Mouse (Mus musculus) left cerebral cortex, adult 18-20 months (tissue): ENCODE results near the gene Sh3gl1. TPM values are rescaled to one million over a fixed set of nuclear protein-coding genes. Genes with fewer than 3 reads are reported as not detected.
"Not testable (repeated sequence)": the region's sequence is repeated elsewhere in the genome, so short reads cannot be mapped to it uniquely, and the experiment has no call there.

Source experiments
- DNase-seq, 2 experiments: peaks; one replicate each; pipeline ENCODE4 v3.0.0; 2021 to 2022; ENCODE audit warnings: low spot score in 2 of 2, mixed read lengths in 1 of 2
- long read RNA-seq, 2 experiments: library from polyadenylated mRNA; stranded (forward); transcript quantifications; one replicate each; pipeline ENCODE4 v2.0.0; 2021
- total RNA-seq, 2 experiments: library from RNA; stranded (reverse); gene quantifications; 2 replicates each; pipeline ENCODE4 v1.2.3; 2021

Sh3gl1 gene
- total RNA-seq: 10 to 100 TPM; 36.4 to 39.3 TPM
- long read RNA-seq, experiment 1, transcript Sh3gl1-201 (10 exons, 2,073 nt): major isoform, 73 of 108 reads
- long read RNA-seq, experiment 1, partial matches to known transcripts: 4 of 108 reads
- long read RNA-seq, experiment 1, other reads (novel, unspliced or antisense): 29 of 108 reads
- long read RNA-seq, experiment 2, transcript Sh3gl1-201 (10 exons, 2,073 nt): major isoform, 56 of 74 reads
- long read RNA-seq, experiment 2, partial matches to known transcripts: 4 of 74 reads
- long read RNA-seq, experiment 2, other reads (novel, unspliced or antisense): 14 of 74 reads

DNA sequence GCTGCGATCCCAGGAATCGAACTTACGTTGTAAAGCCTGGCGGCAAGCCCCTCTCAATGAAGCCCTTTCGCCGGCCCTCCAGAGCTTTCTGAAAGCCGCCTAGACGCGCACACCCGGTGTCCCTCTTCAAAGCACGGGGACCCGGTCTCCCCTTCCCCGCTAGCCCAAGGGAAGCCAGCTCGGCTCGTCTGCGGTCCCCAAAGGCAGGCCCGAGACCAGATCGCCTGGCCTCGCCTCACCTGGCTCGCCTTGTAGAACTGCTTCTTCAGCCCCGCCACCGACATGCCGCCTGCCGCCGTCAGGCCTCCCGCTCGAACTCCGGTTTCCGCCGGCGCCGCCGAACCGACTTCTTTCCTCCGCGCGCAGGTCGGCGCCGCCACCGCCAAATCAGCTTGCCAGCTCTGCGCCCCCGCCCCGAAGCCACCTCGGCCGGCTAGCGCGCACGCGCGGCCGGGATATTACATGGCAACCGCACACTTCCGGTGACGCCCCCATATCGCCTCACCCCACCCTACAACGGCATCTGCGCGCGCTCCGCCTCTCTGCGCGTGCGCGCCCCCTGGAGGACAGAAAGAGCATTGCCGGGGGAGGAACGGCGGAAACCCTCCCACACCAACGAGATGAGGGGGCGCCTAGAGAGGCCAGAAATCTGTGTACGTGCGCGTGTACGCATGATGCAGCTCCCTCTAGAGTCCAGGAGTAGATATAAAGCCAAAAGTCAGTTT, at the start of gene Sh3gl1:
Gene Sh3gl1, minus strand, starts transcription at position 460 of the 725 bp plus-strand sequence.
- DNase-seq: peak; percentile 99 to 100

- DNase-seq: peak in 1 of 2 experiments; percentile 34
These were observed 44.5 kb upstream of the Sh3gl1 start for GRCm38 (mm10) chr17:56080781-56081585.

- peak in 1 of 2 experiments; percentile 18 for DNase-seq
These were observed 43.5 kb upstream of the Sh3gl1 start for GRCm38 (mm10) chr17:56079921-56080320.

- peak; percentile 99 for DNase-seq
These were observed 42.7 kb upstream of the Sh3gl1 start, which contains the start of gene Hdgfl2 for GRCm38 (mm10) chr17:56078880-56079795. Hdgfl2 (plus strand) TSS chr17:56079634.

- not testable (repeated sequence) for DNase-seq
These were observed 41.9 kb upstream of the Sh3gl1 start for GRCm38 (mm10) chr17:56078361-56078760.

- no peak for DNase-seq
These were observed 41.1 kb upstream of the Sh3gl1 start for GRCm38 (mm10) chr17:56077523-56077922.

DNA sequence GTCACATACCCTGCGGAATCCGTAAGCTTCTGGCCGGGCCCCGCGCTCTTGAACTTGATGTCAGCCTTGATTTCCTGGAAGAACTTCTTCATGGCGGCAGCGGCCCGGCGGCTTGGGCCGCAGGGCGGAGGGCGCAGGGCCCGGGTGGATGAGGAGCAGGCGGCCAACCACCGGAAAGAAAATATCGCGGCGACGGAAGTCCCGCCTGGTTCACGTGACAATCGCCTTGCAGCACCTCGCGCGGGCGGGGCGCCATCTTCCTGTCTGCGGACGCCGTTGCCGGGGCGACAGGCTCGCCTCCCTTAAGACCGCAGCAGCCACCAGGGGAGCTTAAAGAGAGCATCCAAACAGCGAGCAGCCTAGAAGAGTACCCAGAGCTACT, 38.4 kb upstream of the Sh3gl1 start, which contains the start of gene Ubxn6:
Gene Ubxn6, minus strand, starts transcription at position 202 of the 382 bp plus-strand sequence.
- peak; percentile 99 for DNase-seq

GRCm38 (mm10) chr17:56074097-56074826, 37.8 kb upstream of the Sh3gl1 start:
- peak; percentile 63 to 66 for DNase-seq

DNA sequence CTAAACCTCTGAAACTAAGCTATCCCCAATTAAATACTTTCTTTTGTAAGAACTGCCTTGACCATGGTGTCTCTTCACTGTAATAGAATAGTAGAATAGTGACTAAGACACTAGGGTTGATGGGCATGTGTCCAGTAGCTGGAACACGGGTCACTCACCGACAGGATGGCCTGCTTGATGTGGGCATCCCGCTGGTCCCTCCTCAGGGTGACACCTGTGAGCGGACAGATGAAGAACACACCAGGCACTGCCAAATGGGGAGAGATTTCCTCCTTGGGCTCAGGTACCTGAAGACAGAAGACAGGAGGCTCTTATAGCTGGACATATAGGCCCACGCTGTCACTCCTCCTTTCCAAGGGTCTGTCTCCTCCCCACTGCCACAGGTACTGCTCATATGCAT, 35.8 kb upstream of the Sh3gl1 start:
- no peak for DNase-seq

- no peak for DNase-seq
These were observed 34.7 kb upstream of the Sh3gl1 start for GRCm38 (mm10) chr17:56071126-56071525.

GRCm38 (mm10) chr17:56069066-56069465, 32.6 kb upstream of the Sh3gl1 start:
- no peak for DNase-seq

DNA sequence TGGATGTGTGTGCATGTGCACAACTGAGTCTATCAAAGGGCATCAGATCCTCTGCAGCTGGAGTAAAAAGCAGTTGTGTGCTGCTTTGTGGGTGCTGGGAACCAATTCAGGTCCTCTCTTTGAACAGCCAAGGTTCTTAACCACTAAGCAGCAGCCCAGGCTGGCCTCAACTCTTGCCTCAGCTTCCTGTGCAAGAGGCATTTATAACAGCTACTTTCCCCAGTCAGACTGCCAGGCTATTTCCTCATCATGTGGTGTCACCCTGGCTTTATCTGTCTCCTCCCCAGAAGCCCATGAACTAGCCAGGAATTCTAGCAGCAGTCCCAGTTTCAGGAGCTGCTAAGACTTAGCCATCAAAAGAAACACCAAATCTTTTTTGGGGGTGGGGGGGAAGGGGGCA, 30.0 kb upstream of the Sh3gl1 start:
- DNase-seq: no peak

DNA sequence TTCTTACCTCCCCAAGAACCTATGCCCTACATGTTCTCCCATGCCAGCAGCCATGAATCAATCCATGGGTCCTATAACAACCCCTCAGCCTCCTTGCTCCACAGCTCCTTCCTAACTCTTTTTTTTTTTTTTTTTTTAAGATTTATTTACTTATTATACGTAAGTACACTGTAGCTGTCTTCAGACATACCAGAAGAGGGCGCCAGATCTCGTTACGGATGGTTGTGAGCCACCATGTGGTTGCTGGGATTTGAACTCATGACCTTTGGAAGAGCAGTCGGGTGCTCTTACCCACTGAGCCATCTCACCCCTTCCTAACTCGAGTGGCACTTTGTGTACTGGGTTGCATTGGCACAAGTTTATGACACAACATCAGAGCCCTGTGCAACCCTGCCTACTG, 29.3 kb upstream of the Sh3gl1 start:
- DNase-seq: not testable (repeated sequence)

GRCm38 (mm10) chr17:56062081-56062480, 25.6 kb upstream of the Sh3gl1 start:
- no peak for DNase-seq

- DNase-seq: no peak
These were observed 21.1 kb upstream of the Sh3gl1 start for GRCm38 (mm10) chr17:56057381-56058120.

- no peak for DNase-seq
These were observed 19.7 kb upstream of the Sh3gl1 start for GRCm38 (mm10) chr17:56055945-56056678.

DNA sequence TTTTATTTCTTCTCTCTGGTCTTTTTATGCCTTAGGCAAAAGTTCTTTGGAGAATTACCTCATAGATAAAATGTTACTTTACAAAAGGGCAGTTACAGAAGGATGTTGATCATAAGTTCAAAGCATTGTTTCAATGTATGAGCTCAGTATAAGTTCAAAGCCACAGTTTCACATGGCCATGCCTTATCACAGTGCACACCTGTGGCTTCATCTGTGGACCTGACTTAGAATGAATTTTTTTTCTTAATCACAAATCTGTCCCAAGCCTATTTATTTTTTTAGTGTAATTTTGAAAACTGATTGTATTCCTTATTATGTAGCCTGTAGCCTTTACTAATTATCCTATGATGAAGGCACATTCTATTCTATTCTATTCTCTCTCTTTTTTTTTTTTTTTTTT, 18.5 kb upstream of the Sh3gl1 start:
- no peak for DNase-seq

- no peak for DNase-seq
These were observed 14.9 kb upstream of the Sh3gl1 start for GRCm38 (mm10) chr17:56051369-56051768.

DNA sequence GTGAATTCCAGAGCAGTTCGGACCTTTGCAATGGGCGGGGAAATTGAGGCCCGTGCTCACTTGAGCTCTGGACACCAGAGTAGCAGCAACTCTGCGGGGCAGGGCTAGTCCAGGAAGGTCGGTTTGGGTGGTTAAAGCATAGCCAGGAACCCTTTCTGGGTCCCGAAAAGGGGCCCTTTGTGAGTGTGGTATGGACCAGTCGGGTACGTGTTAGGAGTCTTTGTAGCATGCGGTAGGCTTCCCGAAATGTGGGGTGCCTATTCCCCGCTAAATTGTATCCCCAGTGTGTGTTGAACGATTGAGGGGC, 4.4 kb upstream of the Sh3gl1 start:
- DNase-seq: no peak
